Mouse (Mus musculus): ENCODE measurements around the gene Selp.

DNA sequence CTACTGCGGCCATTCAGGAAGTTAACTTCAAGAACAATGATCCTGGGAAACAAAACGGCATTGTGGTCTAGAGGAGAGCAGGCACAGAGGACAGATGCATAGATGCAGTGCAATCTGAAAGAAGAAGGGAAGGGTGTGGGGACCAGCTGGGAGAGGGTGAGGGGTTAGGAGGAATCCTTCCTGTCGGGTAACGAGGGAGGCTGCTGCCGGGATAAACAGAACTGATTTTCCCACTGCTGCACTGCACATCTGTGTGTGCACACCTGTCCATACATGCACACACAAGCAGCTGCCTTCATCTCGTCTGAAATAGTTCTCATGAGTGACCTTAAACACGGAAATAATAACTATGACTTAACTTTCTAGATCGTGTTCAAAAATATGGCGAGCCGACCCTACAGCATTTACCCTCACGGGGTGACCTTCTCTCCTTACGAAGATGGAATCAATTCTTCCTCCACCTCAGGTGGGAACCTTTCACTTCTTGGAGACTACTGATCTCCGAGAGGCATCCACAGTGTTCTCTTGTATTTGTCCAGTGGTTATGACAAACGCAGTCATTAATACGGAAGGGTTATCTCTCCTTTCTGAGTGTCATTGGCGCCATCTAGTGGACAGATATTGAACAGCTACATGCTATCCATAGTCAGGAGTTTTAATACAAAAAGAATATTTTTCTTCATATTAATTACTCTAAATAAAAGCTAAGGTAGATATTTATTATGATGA, 69.2 kb downstream of the Selp start:
- TF ChIP-seq RAD21 (IDR thresholded peaks at IDR 0.05; ENCODE audit: low read depth, low read length) (peak; percentile 80), CTCF (IDR thresholded peaks at IDR 0.05 in 2 of 3, conservative IDR thresholded peaks at IDR 0.05 in 1 of 3; ENCODE audit: control insufficient read depth in 1 of 3, insufficient read depth in 1 of 3, low read depth in 2 of 3, low read length in 3 of 3, poor library complexity in 1 of 3, severe bottlenecking in 1 of 3) (peak; percentile 28 to 84 (median 71); a peak in 5 of 6 replicates), CHD2 (IDR thresholded peaks at IDR 0.05; ENCODE audit: low read length) (no peak), TBP (IDR thresholded peaks at IDR 0.05; ENCODE audit: low read depth, low read length) (no peak), TAL1 (IDR thresholded peaks at IDR 0.05; ENCODE audit: low read length) (no peak), BHLHE40 (IDR thresholded peaks at IDR 0.05; ENCODE audit: borderline replicate concordance, low read depth, low read length) (no peak), MAX (IDR thresholded peaks at IDR 0.05; ENCODE audit: low read length) (no peak), ZNF384 (IDR thresholded peaks at IDR 0.05; ENCODE audit: low read depth, low read length) (no peak), MEF2A (IDR thresholded peaks at IDR 0.05; ENCODE audit: extremely low read depth, insufficient replicate concordance, low read depth, low read length, poor library complexity, severe bottlenecking) (no peak), ZMIZ1 (IDR thresholded peaks at IDR 0.05; ENCODE audit: low read depth, low read length) (no peak), KAT2A (conservative IDR thresholded peaks at IDR 0.05; ENCODE audit: low read depth, low read length) (no peak), POLR2A (IDR thresholded peaks at IDR 0.05; ENCODE audit: control insufficient read depth in 1 of 2, insufficient read depth in 1 of 2, low read depth in 1 of 2, low read length in 2 of 2, poor library complexity in 1 of 2) (no peak), ZKSCAN1 (IDR thresholded peaks at IDR 0.05; ENCODE audit: low read depth, low read length) (no peak), HCFC1 (IDR thresholded peaks at IDR 0.05; ENCODE audit: low read depth, low read length) (no peak)

Measured in MEL (cell line).